Mouse (Mus musculus): ENCODE measurements at regions not wholly inside any gene's neighbourhood (a gene's known extent, or its start where the extent isn't known, plus 50 kb on each side); places are given as distances from the start of the nearest gene placed in this dataset.

GRCm38 (mm10) chr3:38650176-38650575 is 165.5 kb upstream of the Ankrd50 start:
- TF ChIP-seq CTCF (IDR thresholded peaks at IDR 0.05; ENCODE audit: control insufficient read depth, insufficient read depth, low read length), result no peak
- no peak for TF ChIP-seq POLR2A (IDR thresholded peaks at IDR 0.05; ENCODE audit: borderline replicate concordance, control insufficient read depth, low read depth, low read length)
